Mouse (Mus musculus) heart, postnatal 0 days (tissue): Measurements from ENCODE around the gene Ppat.
"Not testable (repeated sequence)": the region's sequence is repeated elsewhere in the genome, so short reads cannot be mapped to it uniquely, and the experiment has no call there.

ENCODE experiments used
- CTCF ChIP-seq: IDR thresholded peaks from 2 replicates; pipeline ENCODE4 v1.5.1; 2016; ENCODE audit warnings: antibody characterized with exemption, control low read depth, low read depth
- EP300 ChIP-seq: IDR thresholded peaks from 2 replicates; pipeline ENCODE4 v1.6.1; 2016; ENCODE audit warnings: antibody characterized with exemption, low read depth

- TF ChIP-seq CTCF, EP300: not testable (repeated sequence)
Observed at GRCm38 (mm10) chr5:76912522-76912921, 38.9 kb downstream of the Ppat start.
